Mouse (Mus musculus) left cerebral cortex, postnatal 36 days (tissue): ENCODE results near the gene Gm39653. TPM values are rescaled to one million over a fixed set of nuclear protein-coding genes. Genes with fewer than 3 reads are reported as not detected.

ENCODE experiments used
- DNase-seq, 2 experiments: peaks; one replicate each; pipeline ENCODE4 v3.0.0; 2021 to 2022; ENCODE audit warnings: low spot score in 2 of 2, mixed read lengths in 1 of 2
- intact Hi-C: fragments of 180-260 bp; cut with DNase I; formaldehyde crosslinking; loops from one replicate; pipeline ENCODE4 v1.15.1; 2025
- total RNA-seq, 2 experiments: library from RNA; stranded (reverse); gene quantifications; 2 replicates each; pipeline ENCODE4 v1.2.3; 2021

Gene Gm39653
- total RNA-seq, 2 experiments from 2014 or later, result 0.86 TPM; not detected in 1

- DNase-seq, result no peak
- intact Hi-C loops, result loop anchor here (2.0 to 10.0 kb wide), 4 partner anchors 457 to 1507 kb away; partner anchors contain the start of genes Klf7 and Mettl21a
These were observed 52.4 kb downstream of the Gm39653 start for GRCm38 (mm10) chr1:63667949-63668851.

- no peak for DNase-seq
- intact Hi-C loops, result loop anchor here (2.0 to 10.0 kb wide), 4 partner anchors 456 to 1506 kb away; partner anchors contain the start of genes Klf7 and Mettl21a
These were observed 53.0 kb downstream of the Gm39653 start for GRCm38 (mm10) chr1:63668852-63669160.

Other genes starting within 250 kb of the Gm39653 start
- gene Adam23, start 170.1 kb upstream of the Gm39653 start, total RNA-seq, result 100 to 1,000 TPM; 151 to 154 TPM
- gene Dytn, start 71.0 kb downstream of the Gm39653 start, total RNA-seq, result under 1 TPM in 1 of 2 experiments, not detected in 1; 0.20 TPM
- gene Mdh1b, start 114.3 kb downstream of the Gm39653 start, total RNA-seq, result 1 to 10 TPM in 1 of 2 experiments, under 1 TPM in 1; 0.72 to 1.1 TPM
- 10 to 100 TPM; 18.4 to 20.7 TPM for gene Fastkd2, start 114.6 kb downstream of the Gm39653 start, total RNA-seq
- under 1 TPM; 0.23 to 0.25 TPM for gene 4933402D24Rik, start 153.3 kb downstream of the Gm39653 start, total RNA-seq